In genomic region chr2:119302876-119303275, GRCm38 (mm10) we compare ENCODE assay signal across 26 mouse cellular contexts. TPM values are rescaled to one million over a fixed set of nuclear protein-coding genes. Genes with fewer than 3 reads are reported as not detected.
A peak's percentile ranks its signal among the peaks of the same experiment; 100 is the strongest.
DNase-seq lines count a peak whose midpoint lies in the region.
"Had no signal": no experiment of that assay in that cellular context is flagged by ENCODE, and none has a peak within 500 bp of the region (broad histone marks: within the 10 kb centered on the region; RNA-seq: fewer than 3 reads in every experiment).

No protein-coding gene starts in this region.

- peak; percentile 64 for DNase-seq in adrenal gland, adult 2 months
- DNase-seq in adrenal gland, postnatal 4 days (ENCODE audit: low spot score in 2 of 2), result no peak
- DNase-seq in ovary, postnatal 36 days (ENCODE audit: low spot score), result peak; percentile 33
- no peak for DNase-seq in ovary, postnatal 14 days (ENCODE audit: low spot score)
- peak; percentile 73 for DNase-seq in adrenal gland, postnatal 14 days
- no peak for DNase-seq in thymus, postnatal 0 days (ENCODE audit: low spot score)
- DNase-seq in gastrocnemius, adult 18-20 months (ENCODE audit: low spot score), result no peak
- DNase-seq in layer of hippocampus, postnatal 10 days (ENCODE audit: low spot score in 2 of 2), result no peak
- DNase-seq: B cell, adult 2 months; cerebellum, adult 11 months; cerebellum, adult 9-11 months; forebrain, postnatal 0 days; kidney, adult 2 months; kidney, postnatal 14 days; layer of hippocampus, postnatal 36 days; lung, postnatal 36 days; right cerebral cortex, postnatal 4 days; thymus, adult 2 months had no signal

RNA-seq across cellular contexts. Expression of gene Vps18, which starts 14.3 kb away (rescaled TPM):
- total RNA-seq in adrenal gland, adult 2 months (2021), result 10 to 100 TPM; 21.2 to 22.0 TPM
- polyA plus RNA-seq in adrenal gland, adult 2 months (2012; rRNA removed), result 27.6 and 30.1 TPM in 2 replicates
- 10 to 100 TPM; 24.3 to 24.4 TPM for total RNA-seq in adrenal gland, postnatal 4 days (2021)
- 18.1 and 18.6 TPM in 2 replicates for total RNA-seq in adrenal gland, postnatal 14 days (2021)
- 12.3 and 12.4 TPM in 2 replicates for polyA plus RNA-seq in thymus, postnatal 0 days (2015; fragmentation: Nextera tagmentation; extraction: Ambion mirVana)
- 10 to 100 TPM; 10.1 to 10.2 TPM for total RNA-seq in gastrocnemius, adult 18-20 months (2021)
- total RNA-seq in layer of hippocampus, postnatal 10 days (2021), result 10 to 100 TPM; 31.7 to 34.3 TPM

RNA-seq across cellular contexts. Expression of gene Dll4, which starts 22.7 kb away (rescaled TPM):
- total RNA-seq in adrenal gland, adult 2 months (2021), result 1 to 10 TPM; 5.8 to 9.8 TPM
- 14.9 and 16.0 TPM in 2 replicates for polyA plus RNA-seq in adrenal gland, adult 2 months (2012; rRNA removed)
- 10 to 100 TPM; 13.8 to 15.0 TPM for total RNA-seq in adrenal gland, postnatal 4 days (2021)
- 13.7 and 14.4 TPM in 2 replicates for total RNA-seq in adrenal gland, postnatal 14 days (2021)
- polyA plus RNA-seq in thymus, postnatal 0 days (2015; fragmentation: Nextera tagmentation; extraction: Ambion mirVana), result 15.1 and 15.9 TPM in 2 replicates
- 1 to 10 TPM; 3.2 to 4.5 TPM for total RNA-seq in gastrocnemius, adult 18-20 months (2021)
- total RNA-seq in layer of hippocampus, postnatal 10 days (2021), result 1 to 10 TPM; 7.4 to 7.6 TPM
- total RNA-seq: common myeloid progenitor, adult 5-6 weeks; MEL; monocyte, adult 5-6 weeks; neutrophil, adult 5-6 weeks had no signal
- polyA plus RNA-seq: activated CD4-positive, CD25-positive, alpha-beta regulatory T cell, adult 4 months had no signal

RNA-seq across cellular contexts. Expression of gene Rhov, which starts 31.8 kb away (rescaled TPM):
- 1 to 10 TPM in 1 of 2 experiments, under 1 TPM in 1; 0.23 to 2.2 TPM for total RNA-seq in adrenal gland, adult 2 months (2021)
- 0.34 and 0.91 TPM in 2 replicates for polyA plus RNA-seq in adrenal gland, adult 2 months (2012; rRNA removed)
- total RNA-seq in adrenal gland, postnatal 4 days (2021), result under 1 TPM; 0.62 to 0.76 TPM
- 0.41 TPM in 1 of 2 replicates, not detected in the other for total RNA-seq in adrenal gland, postnatal 14 days (2021)
- polyA plus RNA-seq in thymus, postnatal 0 days (2015; fragmentation: Nextera tagmentation; extraction: Ambion mirVana), result 3.9 and 4.2 TPM in 2 replicates
- not detected for total RNA-seq in gastrocnemius, adult 18-20 months (2021)
- total RNA-seq in layer of hippocampus, postnatal 10 days (2021), result 10 to 100 TPM; 12.4 to 15.6 TPM
- total RNA-seq: hematopoietic stem cell, adult 5-6 weeks; MEL had no signal
- polyA plus RNA-seq: activated CD4-positive, CD25-positive, alpha-beta regulatory T cell, adult 4 months; heart, embryonic 11.5 days; heart, postnatal 0 days had no signal

RNA-seq across cellular contexts. Expression of gene Chac1, which starts 48.2 kb away (rescaled TPM):
- total RNA-seq in adrenal gland, adult 2 months (2021), result 10 to 100 TPM in 1 of 2 experiments, 1 to 10 TPM in 1; 3.1 to 28.4 TPM
- polyA plus RNA-seq in adrenal gland, adult 2 months (2012; rRNA removed), result 12.8 and 21.4 TPM in 2 replicates
- 1 to 10 TPM; 1.3 to 2.0 TPM for total RNA-seq in adrenal gland, postnatal 4 days (2021)
- total RNA-seq in adrenal gland, postnatal 14 days (2021), result 3.7 and 6.2 TPM in 2 replicates
- polyA plus RNA-seq in thymus, postnatal 0 days (2015; fragmentation: Nextera tagmentation; extraction: Ambion mirVana), result 0.13 and 0.30 TPM in 2 replicates
- total RNA-seq in gastrocnemius, adult 18-20 months (2021), result 100 to 1,000 TPM in 1 of 2 experiments, 10 to 100 TPM in 1; 50.6 to 108 TPM
- total RNA-seq in layer of hippocampus, postnatal 10 days (2021), result 1 to 10 TPM; 7.6 to 7.8 TPM
- total RNA-seq: common myeloid progenitor, adult 5-6 weeks; monocyte, adult 5-6 weeks had no signal
- polyA plus RNA-seq: activated CD4-positive, CD25-positive, alpha-beta regulatory T cell, adult 4 months had no signal

Comparison
In these comparisons a context has a peak if more than half of its experiments do, and no peak if none do; other contexts are left out.
1. DNase-seq: peak in adrenal gland, adult 2 months (single experiment), ovary, postnatal 36 days (single experiment) and adrenal gland, postnatal 14 days (single experiment); none in adrenal gland, postnatal 4 days (0 of 2), ovary, postnatal 14 days (single experiment), thymus, postnatal 0 days (single experiment), gastrocnemius, adult 18-20 months (single experiment) and layer of hippocampus, postnatal 10 days (0 of 2).